Mouse (Mus musculus): ENCODE data around the gene Srgap2. TPM values are rescaled to one million over a fixed set of nuclear protein-coding genes. Genes with fewer than 3 reads are reported as not detected.
"Not testable (repeated sequence)": the region's sequence is repeated elsewhere in the genome, so short reads cannot be mapped to it uniquely, and the experiment has no call there.

Gene Srgap2
- polyA plus RNA-seq, 1 experiment from 2014 or later, result 107 TPM

GRCm38 (mm10) chr1:131345422-131346419, 181.4 kb downstream of the Srgap2 start:
- Histone ChIP-seq H3K36me3 (ENCODE audit: inconsistent target) (peaks cover 65% of the 10 kb centered on the region), H3K4me3 (ENCODE audit: inconsistent target) (no peak overlapping the region), H3K27ac (peak overlapping the region; percentile 7; the same call in 1 of the 2 replicates), H3K79me2 (ENCODE audit: inconsistent target) (no peaks in the 10 kb centered on the region; the same call in 1 of the 2 replicates)
- WGBS (ENCODE audit: missing documents), result 64% methylated on average over 5 of the region's 5 CpGs

- Histone ChIP-seq H3K4me3 (ENCODE audit: inconsistent target) (no peak overlapping the region), H3K27ac (no peak overlapping the region), H3K79me2 (ENCODE audit: inconsistent target) (no peaks in the 10 kb centered on the region; the same call in 1 of the 2 replicates), H3K36me3 (ENCODE audit: inconsistent target) (peaks cover 55% of the 10 kb centered on the region)
- 93% methylated on average over 2 of the region's 2 CpGs for WGBS (ENCODE audit: missing documents)
Observed at GRCm38 (mm10) chr1:131344691-131345090, 182.5 kb downstream of the Srgap2 start.

GRCm38 (mm10) chr1:131336017-131336416, 191.1 kb downstream of the Srgap2 start:
- Histone ChIP-seq H3K27ac (no peak overlapping the region), H3K4me3 (ENCODE audit: inconsistent target) (no peak overlapping the region), H3K79me2 (ENCODE audit: inconsistent target) (no peaks in the 10 kb centered on the region), H3K36me3 (ENCODE audit: inconsistent target) (peaks cover 71% of the 10 kb centered on the region)
- 88% methylated on average over 5 of the region's 5 CpGs for WGBS (ENCODE audit: missing documents)

DNA sequence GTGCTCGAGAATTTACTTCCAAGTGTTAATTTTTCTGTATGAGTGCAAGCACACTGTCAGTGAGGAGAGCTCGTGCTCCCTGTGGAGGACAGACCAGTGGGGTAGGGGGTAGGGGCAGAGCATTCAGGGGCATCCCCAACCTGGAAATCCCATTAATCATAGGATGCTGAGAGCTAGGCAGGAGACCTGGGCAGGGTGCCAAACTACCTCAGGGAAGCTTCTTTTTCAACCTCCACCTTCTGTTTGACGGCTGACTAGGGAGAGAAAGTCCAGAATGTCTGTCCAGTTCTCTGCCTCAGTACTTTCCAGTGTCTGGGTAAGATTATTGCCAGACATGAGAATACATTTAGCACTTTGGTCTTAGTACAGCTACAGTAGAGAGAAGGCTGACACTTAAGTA, 191.5 kb downstream of the Srgap2 start:
- WGBS (ENCODE audit: missing documents), result 96% methylated on average over 3 of the region's 3 CpGs
- Histone ChIP-seq H3K36me3 (ENCODE audit: inconsistent target) (peaks cover 74% of the 10 kb centered on the region), H3K4me3 (ENCODE audit: inconsistent target) (no peak overlapping the region), H3K27ac (no peak overlapping the region), H3K79me2 (ENCODE audit: inconsistent target) (no peaks in the 10 kb centered on the region)

- Histone ChIP-seq H3K4me3 (ENCODE audit: inconsistent target) (no peak overlapping the region), H3K36me3 (ENCODE audit: inconsistent target) (peaks cover 82% of the 10 kb centered on the region), H3K79me2 (ENCODE audit: inconsistent target) (no peaks in the 10 kb centered on the region), H3K27ac (no peak overlapping the region)
- no CpG with 5 or more reads among the region's 1 CpGs for WGBS (ENCODE audit: missing documents)
Observed at GRCm38 (mm10) chr1:131331180-131331579, 196.0 kb downstream of the Srgap2 start.

- H3K4me3 ChIP-seq (ENCODE audit: inconsistent target); H3K79me2 ChIP-seq (ENCODE audit: inconsistent target); H3K27ac ChIP-seq: not testable (repeated sequence)
- WGBS (ENCODE audit: missing documents), result 80% methylated on average over 1 of the region's 1 CpGs
- peaks cover 73% of the 10 kb centered on the region for H3K36me3 ChIP-seq (ENCODE audit: inconsistent target)
Observed at GRCm38 (mm10) chr1:131329093-131329492, 198.1 kb downstream of the Srgap2 start.

- Histone ChIP-seq H3K36me3 (ENCODE audit: inconsistent target) (peaks cover 71% of the 10 kb centered on the region), H3K27ac (no peak overlapping the region), H3K79me2 (ENCODE audit: inconsistent target) (no peaks in the 10 kb centered on the region), H3K4me3 (ENCODE audit: inconsistent target) (no peak overlapping the region)
- 93% methylated on average over 1 of the region's 1 CpGs for WGBS (ENCODE audit: missing documents)
Observed at GRCm38 (mm10) chr1:131327167-131327566, 200.0 kb downstream of the Srgap2 start.

DNA sequence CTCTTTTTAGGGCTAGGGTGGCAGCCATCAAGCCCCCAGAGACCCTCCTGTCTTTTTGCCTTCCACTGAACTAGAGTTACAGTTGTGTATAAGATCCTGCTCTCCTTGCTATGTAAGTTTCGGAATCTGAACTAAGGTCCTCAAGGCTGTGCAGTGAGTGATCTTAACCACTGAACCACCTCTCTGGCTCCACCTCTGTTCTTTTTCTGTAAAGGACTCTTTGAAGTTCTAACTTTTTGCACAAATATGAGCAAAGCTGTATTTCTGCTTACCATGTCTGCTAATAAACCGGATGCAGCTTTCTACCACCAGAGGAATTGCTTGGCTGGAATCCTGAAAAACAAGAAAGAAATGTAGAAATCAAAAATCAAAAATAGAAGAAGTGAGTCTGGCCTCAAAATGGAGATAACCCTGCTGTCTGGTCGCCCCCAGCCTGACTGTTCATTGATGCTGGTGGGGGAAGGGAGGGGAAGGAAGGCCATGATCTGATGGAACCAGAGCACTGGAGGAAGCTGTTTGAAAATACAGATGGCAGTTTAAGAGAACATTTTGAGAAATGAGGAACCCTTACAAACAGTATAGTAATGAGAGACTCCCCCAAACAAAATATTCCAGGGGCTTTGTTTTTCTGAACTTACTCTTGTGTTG, 202.2 kb downstream of the Srgap2 start:
- H3K36me3 ChIP-seq (ENCODE audit: inconsistent target), result peaks cover 73% of the 10 kb centered on the region
- no peaks in the 10 kb centered on the region for H3K79me2 ChIP-seq (ENCODE audit: inconsistent target)
- no peak overlapping the region for H3K27ac ChIP-seq
- 59% methylated on average over 3 of the region's 3 CpGs for WGBS (ENCODE audit: missing documents)
- no peak overlapping the region for H3K4me3 ChIP-seq (ENCODE audit: inconsistent target)

GRCm38 (mm10) chr1:131319598-131320330, 207.4 kb downstream of the Srgap2 start:
- Histone ChIP-seq H3K4me3 (ENCODE audit: inconsistent target) (no peak overlapping the region), H3K36me3 (ENCODE audit: inconsistent target) (peaks cover 87% of the 10 kb centered on the region), H3K79me2 (ENCODE audit: inconsistent target) (no peaks in the 10 kb centered on the region), H3K27ac (no peak overlapping the region)
- 84% methylated on average over 3 of the region's 3 CpGs for WGBS (ENCODE audit: missing documents)

GRCm38 (mm10) chr1:131318397-131318796, 208.8 kb downstream of the Srgap2 start:
- Histone ChIP-seq H3K27ac (no peak overlapping the region), H3K36me3 (ENCODE audit: inconsistent target) (peaks cover 85% of the 10 kb centered on the region), H3K79me2 (ENCODE audit: inconsistent target) (no peaks in the 10 kb centered on the region), H3K4me3 (ENCODE audit: inconsistent target) (no peak overlapping the region)
- 95% methylated on average over 2 of the region's 2 CpGs for WGBS (ENCODE audit: missing documents)

DNA sequence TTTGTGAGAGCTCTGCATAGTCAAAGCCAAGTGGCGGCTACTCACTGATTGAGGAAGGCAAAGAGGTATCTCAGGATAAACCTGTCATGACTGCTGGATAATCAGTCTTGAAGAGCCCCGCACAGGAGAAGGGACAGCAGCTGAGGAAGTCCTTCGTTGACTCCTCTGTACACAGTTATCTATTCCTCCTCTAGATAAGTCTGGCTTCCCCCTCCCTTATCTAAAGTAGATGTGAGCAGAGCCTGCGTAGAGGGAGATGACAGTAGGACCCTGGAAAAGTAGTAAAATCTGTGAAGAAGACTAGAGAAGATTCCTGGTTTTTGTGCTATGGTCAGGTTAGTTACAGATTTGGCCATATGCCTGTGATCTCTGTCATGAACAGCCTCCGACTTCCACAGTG, 209.5 kb downstream of the Srgap2 start:
- Histone ChIP-seq H3K4me3 (ENCODE audit: inconsistent target) (no peak overlapping the region), H3K79me2 (ENCODE audit: inconsistent target) (no peaks in the 10 kb centered on the region), H3K36me3 (ENCODE audit: inconsistent target) (peaks cover 87% of the 10 kb centered on the region), H3K27ac (no peak overlapping the region)
- WGBS (ENCODE audit: missing documents), result 89% methylated on average over 5 of the region's 5 CpGs

DNA sequence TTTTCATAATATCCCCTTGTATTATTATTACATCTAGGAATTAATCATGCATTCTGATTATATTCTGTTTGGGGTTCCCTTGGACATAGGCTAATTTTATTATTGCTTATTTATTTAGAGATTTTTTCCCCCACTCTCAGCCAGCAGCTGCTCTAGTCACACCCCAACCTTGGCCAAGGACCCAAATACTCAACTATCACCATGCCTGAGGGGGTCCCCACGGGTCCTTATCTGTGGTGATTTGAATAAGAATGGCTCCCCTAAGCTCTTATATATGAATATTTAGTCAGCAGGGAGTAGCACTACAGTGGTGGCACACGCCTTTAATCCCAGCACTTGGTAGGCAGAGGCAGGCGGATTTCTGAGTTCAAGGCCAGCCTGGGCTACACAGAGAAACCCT, 215.9 kb downstream of the Srgap2 start:
- H3K79me2 ChIP-seq (ENCODE audit: inconsistent target), result no peaks in the 10 kb centered on the region
- WGBS (ENCODE audit: missing documents), result 93% methylated on average over 3 of the region's 3 CpGs
- H3K27ac ChIP-seq, result no peak overlapping the region
- H3K36me3 ChIP-seq (ENCODE audit: inconsistent target), result peaks cover 71% of the 10 kb centered on the region
- no peak overlapping the region for H3K4me3 ChIP-seq (ENCODE audit: inconsistent target)

DNA sequence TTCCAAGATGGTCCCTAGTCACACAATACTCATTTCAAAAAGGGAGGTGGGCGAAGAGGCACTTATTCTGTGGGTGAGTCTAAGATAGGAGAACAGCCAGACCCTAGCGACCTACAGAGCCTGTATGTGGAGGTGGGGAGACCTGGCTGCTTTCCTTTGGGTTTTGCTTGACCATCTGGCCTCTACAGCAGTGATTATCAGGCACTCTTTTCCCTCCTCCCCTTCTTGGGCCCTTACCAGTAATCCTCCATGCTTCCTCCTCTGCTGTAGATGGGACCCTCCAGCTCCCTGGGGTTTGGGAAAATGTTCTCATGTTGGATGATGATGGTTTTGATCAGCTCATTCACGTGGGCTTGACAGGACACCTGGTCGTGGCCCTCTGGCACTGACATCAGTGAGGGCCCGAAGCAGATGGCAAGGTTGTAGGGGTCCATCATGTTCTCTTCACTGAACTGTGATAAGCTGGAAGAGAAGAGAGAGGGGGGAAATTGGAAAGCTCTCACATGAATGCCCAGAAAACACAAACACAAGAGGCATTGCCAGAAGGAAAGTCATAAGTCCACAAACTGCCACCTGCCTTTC, 216.8 kb downstream of the Srgap2 start:
- H3K79me2 ChIP-seq (ENCODE audit: inconsistent target), result no peaks in the 10 kb centered on the region
- H3K4me3 ChIP-seq (ENCODE audit: inconsistent target), result no peak overlapping the region
- H3K36me3 ChIP-seq (ENCODE audit: inconsistent target), result peaks cover 62% of the 10 kb centered on the region
- H3K27ac ChIP-seq, result no peak overlapping the region
- 100% methylated on average over 5 of the region's 5 CpGs for WGBS (ENCODE audit: missing documents)

DNA sequence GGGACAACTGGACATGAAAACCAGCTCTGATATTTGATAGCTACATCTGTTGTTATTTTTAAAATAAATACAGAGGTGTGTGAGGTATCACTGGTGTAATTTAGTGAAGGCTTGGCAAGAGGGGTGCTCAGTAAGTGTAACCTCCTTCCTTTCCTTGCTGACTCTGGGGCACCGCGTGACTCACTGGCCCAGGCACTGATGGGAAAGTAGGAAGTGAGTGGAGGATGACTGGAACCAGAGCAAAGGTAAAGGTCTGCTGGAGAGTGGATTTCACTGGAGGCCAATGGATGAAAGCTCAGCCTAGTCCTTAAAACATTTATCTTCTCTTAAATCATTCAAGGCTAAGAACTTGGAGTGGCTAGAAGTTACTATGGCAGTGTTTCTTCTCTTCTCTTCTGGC, 226.4 kb downstream of the Srgap2 start:
- WGBS (ENCODE audit: missing documents), result 94% methylated on average over 2 of the region's 2 CpGs
- Histone ChIP-seq H3K27ac (no peak overlapping the region), H3K4me3 (ENCODE audit: inconsistent target) (no peak overlapping the region), H3K79me2 (ENCODE audit: inconsistent target) (no peaks in the 10 kb centered on the region), H3K36me3 (ENCODE audit: inconsistent target) (peaks cover 51% of the 10 kb centered on the region)

Measured in macrophage (primary cell).